Mouse (Mus musculus): ENCODE measurements around the gene A630010A05Rik.
"Not testable (repeated sequence)": the region's sequence is repeated elsewhere in the genome, so short reads cannot be mapped to it uniquely, and the experiment has no call there.

The A630010A05Rik gene

DNA sequence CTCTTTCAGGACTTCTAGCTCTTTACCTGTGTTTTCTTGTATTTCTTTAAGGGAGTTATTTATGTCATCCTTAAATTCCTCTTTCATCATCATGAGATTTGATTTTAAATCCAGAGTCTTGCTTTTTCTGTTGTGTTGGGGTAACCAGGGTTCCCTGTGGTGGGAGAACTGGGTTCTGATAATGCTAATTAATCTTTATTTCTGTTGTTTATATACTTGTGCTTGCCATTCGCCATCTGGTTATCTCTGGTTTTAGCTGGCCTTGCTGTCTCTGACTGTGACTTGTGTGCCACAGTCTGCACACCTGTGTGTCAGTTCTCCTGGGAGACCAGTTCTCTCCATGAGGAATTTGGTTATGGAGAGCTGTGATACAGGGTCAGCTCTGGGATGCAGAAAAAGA is at the start of gene A630010A05Rik:
Gene A630010A05Rik, plus strand, starts transcription at position 301 of the 400 bp plus-strand sequence.
- no peak for DNase-seq

DNA sequence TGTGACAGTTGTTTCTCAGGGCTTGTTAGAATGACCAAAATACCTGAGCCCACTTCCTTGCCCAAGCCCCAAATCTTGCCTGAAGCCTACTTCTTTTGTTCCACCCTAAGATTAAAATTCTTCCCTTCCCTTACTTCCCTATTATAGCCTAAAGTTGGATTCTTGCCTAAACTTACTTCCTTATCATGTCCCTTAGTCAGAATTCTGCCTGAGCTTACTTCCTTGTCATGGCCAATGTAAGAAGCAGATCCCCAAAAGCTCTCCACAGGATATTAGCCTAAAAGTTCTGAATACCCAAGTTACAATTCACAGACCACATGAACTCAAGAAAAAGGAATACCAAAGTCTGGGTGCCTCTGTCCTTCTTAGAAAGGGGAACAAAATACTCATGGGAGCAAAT is 26.4 kb upstream of the A630010A05Rik start:
- DNase-seq, result no peak

- DNase-seq, result not testable (repeated sequence)
Measured at GRCm38 (mm10) chr16:14557191-14557590, 4.9 kb upstream of the A630010A05Rik start.

Measured in cerebellum, adult 11-12 months (tissue).